ENCODE assay signal across 16 mouse cellular contexts in the genomic region with DNA sequence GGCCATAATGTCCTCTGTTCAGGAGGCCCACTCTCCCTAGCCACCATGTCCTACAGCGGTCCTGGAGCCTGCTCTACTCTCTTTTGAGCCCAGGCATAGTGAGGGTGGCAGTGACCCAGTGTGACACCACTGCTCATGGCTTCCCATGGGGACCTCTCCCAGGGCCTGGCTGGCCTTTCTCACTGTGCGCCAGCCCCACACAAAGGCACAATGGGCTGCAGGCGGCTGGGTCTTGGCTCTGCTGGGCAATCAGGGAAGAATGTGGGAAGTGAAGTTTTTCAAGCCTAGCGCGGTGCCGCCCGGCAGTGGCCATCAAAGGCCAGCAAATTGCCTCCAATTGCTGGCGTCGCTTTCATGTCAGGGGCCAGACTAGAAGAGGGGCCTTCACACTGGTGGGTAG. TPM values are rescaled to one million over a fixed set of nuclear protein-coding genes. Genes with fewer than 3 reads are reported as not detected.
DNase-seq lines count a peak whose midpoint lies in the region; ATAC-seq and TF ChIP-seq lines count a peak whose summit lies in the region.
"Had no signal": no experiment of that assay in that cellular context is flagged by ENCODE, and none has a peak within 500 bp of the region (broad histone marks: within the 10 kb centered on the region; RNA-seq: fewer than 3 reads in every experiment).

No protein-coding gene starts in this region.

- H3K9me3 ChIP-seq in heart, embryonic 13.5 days: no peaks in the 10 kb centered on the region
- no peaks in the 10 kb centered on the region for H3K9me3 ChIP-seq in heart, embryonic 11.5 days (replicated peaks; ENCODE audit: control insufficient read depth, low read length)
- no peaks in the 10 kb centered on the region for H3K9me3 ChIP-seq in forebrain, postnatal 0 days (ENCODE audit: low read length)
- H3K9me3 ChIP-seq: liver, embryonic 13.5 days; megakaryocyte, embryonic 14.5 days; stomach, embryonic 15.5 days had no signal

- no peak overlapping the region for H3K27ac ChIP-seq in heart, embryonic 13.5 days (replicated peaks)
- H3K27ac ChIP-seq in heart, embryonic 11.5 days (ENCODE audit: low read depth, low read length): no peak overlapping the region
- H3K27ac ChIP-seq in forebrain, postnatal 0 days (ENCODE audit: low read depth, low read length): no peak overlapping the region
- H3K27ac ChIP-seq: liver, embryonic 13.5 days; stomach, embryonic 15.5 days had no signal

- H3K9ac ChIP-seq in heart, embryonic 13.5 days: no peak overlapping the region
- no peak overlapping the region for H3K9ac ChIP-seq in heart, embryonic 11.5 days (ENCODE audit: low read depth, low read length)
- H3K9ac ChIP-seq in forebrain, postnatal 0 days: no peak overlapping the region
- H3K9ac ChIP-seq: liver, embryonic 13.5 days; stomach, embryonic 15.5 days had no signal

- no peaks in the 10 kb centered on the region for H3K36me3 ChIP-seq in heart, embryonic 13.5 days
- H3K36me3 ChIP-seq in heart, embryonic 11.5 days (ENCODE audit: control insufficient read depth, insufficient read depth, low read length): no peaks in the 10 kb centered on the region
- no peaks in the 10 kb centered on the region for H3K36me3 ChIP-seq in forebrain, postnatal 0 days (ENCODE audit: insufficient read depth)
- H3K36me3 ChIP-seq: stomach, embryonic 15.5 days had no signal

- no peak overlapping the region for H3K4me2 ChIP-seq in heart, embryonic 13.5 days
- no peak overlapping the region for H3K4me2 ChIP-seq in heart, embryonic 11.5 days
- H3K4me2 ChIP-seq in forebrain, postnatal 0 days (ENCODE audit: low read depth): no peak overlapping the region
- H3K4me2 ChIP-seq: liver, embryonic 13.5 days; stomach, embryonic 15.5 days had no signal

- 63% methylated on average over 9 of the region's 9 CpGs for WGBS in heart, embryonic 13.5 days
- WGBS in heart, embryonic 11.5 days (ENCODE audit: insufficient replicate concordance): 60% methylated on average over 9 of the region's 9 CpGs
- WGBS in forebrain, postnatal 0 days: 30% methylated on average over 9 of the region's 9 CpGs

- H3K27me3 ChIP-seq in heart, embryonic 13.5 days (replicated peaks): no peaks in the 10 kb centered on the region
- H3K27me3 ChIP-seq in heart, embryonic 11.5 days (ENCODE audit: control insufficient read depth, insufficient read depth, low read length): no peaks in the 10 kb centered on the region; the same call in 1 of the 2 replicates
- no peaks in the 10 kb centered on the region for H3K27me3 ChIP-seq in forebrain, postnatal 0 days (ENCODE audit: insufficient read depth, low read length)
- H3K27me3 ChIP-seq: liver, embryonic 13.5 days; Patski; stomach, embryonic 15.5 days had no signal

- H3K4me3 ChIP-seq in heart, embryonic 13.5 days: no peak overlapping the region
- H3K4me3 ChIP-seq in heart, embryonic 11.5 days (ENCODE audit: low read depth, low read length): no peak overlapping the region
- no peak overlapping the region for H3K4me3 ChIP-seq in forebrain, postnatal 0 days (ENCODE audit: low read depth, low read length)
- H3K4me3 ChIP-seq: liver, embryonic 13.5 days; megakaryocyte, embryonic 14.5 days; stomach, embryonic 15.5 days had no signal

- no peak for TF ChIP-seq CTCF in forebrain, postnatal 0 days (IDR thresholded peaks at IDR 0.05; ENCODE audit: low read depth)

- H3K4me1 ChIP-seq in heart, embryonic 13.5 days: peaks cover 2% of the 10 kb centered on the region
- 0 out of 2 replicates have a peak, but pooled peaks cover under 1% of the 10 kb centered on the region for H3K4me1 ChIP-seq in heart, embryonic 11.5 days (ENCODE audit: control insufficient read depth, insufficient read depth, low read length)
- no peaks in the 10 kb centered on the region for H3K4me1 ChIP-seq in forebrain, postnatal 0 days (ENCODE audit: insufficient read depth)

- peak; percentile 16 for DNase-seq in brain, embryonic 18.5 days (ENCODE audit: low read depth, low spot score)
- DNase-seq in forebrain, postnatal 0 days: peak; percentile 31
- DNase-seq in layer of hippocampus, postnatal 36 days: peak; percentile 18 to 46
- no peak for DNase-seq in ovary, adult 18-20 months (ENCODE audit: low spot score)
- DNase-seq in natural killer cell, adult 2 months (ENCODE audit: low spot score in 2 of 2): no peak
- DNase-seq in ovary, postnatal 36 days (ENCODE audit: low spot score): no peak
- DNase-seq: cerebellum, postnatal 25 days; liver, embryonic 13.5 days had no signal

- ATAC-seq in heart, embryonic 13.5 days (ENCODE audit: extremely low read depth, insufficient number of reproducible peaks, low FRiP score, low TSS enrichment): 0 out of 2 replicates have a peak, but pooled peaks have one; percentile 24
- no peak for ATAC-seq in heart, embryonic 11.5 days (replicated peaks; ENCODE audit: insufficient number of reproducible peaks, low FRiP score, low TSS enrichment)
- ATAC-seq in forebrain, postnatal 0 days: peak; percentile 90
- ATAC-seq: intestine, embryonic 16.5 days; Patski had no signal

RNA-seq across cellular contexts. Expression of a gene that starts 40.1 kb away (rescaled TPM):
- not detected in 2 replicates for polyA plus RNA-seq in heart, embryonic 13.5 days (2015; fragmentation: Nextera tagmentation; extraction: Ambion mirVana)
- not detected in 2 replicates for polyA plus RNA-seq in heart, embryonic 11.5 days (2014; fragmentation: Nextera tagmentation; extraction: Ambion mirVana)
- not detected in 2 replicates for total RNA-seq in forebrain, postnatal 0 days (2014; rRNA removed)
- polyA plus RNA-seq in forebrain, postnatal 0 days (2015; fragmentation: Nextera tagmentation; extraction: Ambion mirVana): not detected in 2 replicates
- not detected for total RNA-seq in layer of hippocampus, postnatal 36 days (2021)
- polyA plus RNA-seq: C2C12; heart, embryonic 14.5 days; intestine, embryonic 16.5 days; liver, embryonic 13.5 days; Patski; stomach, embryonic 15.5 days had no signal

Comparison
In these comparisons a context has a peak if more than half of its experiments do, and no peak if none do; other contexts are left out.
1. DNase-seq: peak in brain, embryonic 18.5 days (single experiment), forebrain, postnatal 0 days (single experiment) and layer of hippocampus, postnatal 36 days (2 of 2); none in ovary, adult 18-20 months (single experiment), natural killer cell, adult 2 months (0 of 2) and ovary, postnatal 36 days (single experiment).